Mouse (Mus musculus) cerebellum, adult 2 months (tissue): ENCODE results near the gene Dmp1.

Experiments
- CTCF ChIP-seq: fragments of 200-500 bp; IDR thresholded peaks from 2 replicates; pipeline ENCODE4 v1.5.1; 2011; ENCODE audit warnings: low read depth, mild to moderate bottlenecking, control low read depth, low read length, moderate library complexity, borderline replicate concordance; ENCODE audit not compliant: insufficient read depth
- POLR2A ChIP-seq: fragments of 200-500 bp; IDR thresholded peaks from 2 replicates; pipeline ENCODE4 v1.6.1; 2011; ENCODE audit warnings: low read length, control low read depth, borderline replicate concordance; ENCODE audit not compliant: insufficient read depth

GRCm38 (mm10) chr5:104161390-104161789, 41.0 kb upstream of the Dmp1 start:
- TF ChIP-seq POLR2A (no peak), CTCF (no peak)
